Mouse (Mus musculus): ENCODE measurements around the gene Chst8.

The Chst8 gene

DNA sequence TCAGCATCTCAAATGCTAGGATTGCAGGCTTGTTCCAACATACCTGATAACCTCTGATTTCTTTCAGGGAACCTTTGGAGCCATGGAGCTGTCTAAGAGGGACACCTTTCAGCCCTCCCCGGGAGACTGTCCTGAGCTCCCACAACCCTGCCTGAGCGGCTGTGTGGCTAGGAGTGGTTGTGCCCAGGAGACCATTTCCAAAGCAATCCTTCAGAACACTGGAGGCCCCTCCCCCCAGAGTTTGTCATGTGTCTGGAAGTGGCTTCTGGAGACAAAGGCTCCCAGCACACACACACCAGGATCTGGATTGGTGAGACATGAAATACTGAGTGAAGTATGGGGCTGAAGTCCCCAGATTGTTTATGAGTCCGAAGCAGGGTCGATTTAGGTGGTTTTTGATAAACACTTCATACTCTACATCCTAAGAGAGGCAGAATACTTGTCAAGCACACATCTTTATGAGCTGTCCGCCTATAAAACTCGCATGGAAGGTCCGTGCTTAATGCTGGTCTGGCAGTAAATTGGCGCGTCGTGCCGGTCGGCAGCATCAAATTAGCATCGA is 12.5 kb downstream of the Chst8 start:
- DNase-seq (ENCODE audit: low spot score) = no peak

DNA sequence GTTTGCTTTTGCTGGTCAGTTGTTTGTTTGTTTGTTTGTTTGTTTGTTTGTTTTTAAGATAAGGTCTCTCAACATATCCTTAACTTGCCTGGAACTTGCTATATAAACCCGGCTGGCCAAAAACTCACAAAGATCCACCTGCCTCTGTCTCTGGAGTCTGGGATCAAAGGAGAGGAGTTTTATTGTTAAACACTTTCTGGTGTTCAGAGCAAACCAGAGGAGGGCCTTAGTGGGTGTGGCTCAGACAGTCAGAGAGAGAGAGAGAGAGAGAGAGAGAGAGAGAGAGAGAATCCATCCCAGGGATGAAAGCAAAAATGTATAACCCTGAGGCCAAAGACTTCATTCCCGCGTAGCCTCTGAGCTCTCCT is 13.1 kb downstream of the Chst8 start:
- DNase-seq (ENCODE audit: low spot score) = no peak

DNA sequence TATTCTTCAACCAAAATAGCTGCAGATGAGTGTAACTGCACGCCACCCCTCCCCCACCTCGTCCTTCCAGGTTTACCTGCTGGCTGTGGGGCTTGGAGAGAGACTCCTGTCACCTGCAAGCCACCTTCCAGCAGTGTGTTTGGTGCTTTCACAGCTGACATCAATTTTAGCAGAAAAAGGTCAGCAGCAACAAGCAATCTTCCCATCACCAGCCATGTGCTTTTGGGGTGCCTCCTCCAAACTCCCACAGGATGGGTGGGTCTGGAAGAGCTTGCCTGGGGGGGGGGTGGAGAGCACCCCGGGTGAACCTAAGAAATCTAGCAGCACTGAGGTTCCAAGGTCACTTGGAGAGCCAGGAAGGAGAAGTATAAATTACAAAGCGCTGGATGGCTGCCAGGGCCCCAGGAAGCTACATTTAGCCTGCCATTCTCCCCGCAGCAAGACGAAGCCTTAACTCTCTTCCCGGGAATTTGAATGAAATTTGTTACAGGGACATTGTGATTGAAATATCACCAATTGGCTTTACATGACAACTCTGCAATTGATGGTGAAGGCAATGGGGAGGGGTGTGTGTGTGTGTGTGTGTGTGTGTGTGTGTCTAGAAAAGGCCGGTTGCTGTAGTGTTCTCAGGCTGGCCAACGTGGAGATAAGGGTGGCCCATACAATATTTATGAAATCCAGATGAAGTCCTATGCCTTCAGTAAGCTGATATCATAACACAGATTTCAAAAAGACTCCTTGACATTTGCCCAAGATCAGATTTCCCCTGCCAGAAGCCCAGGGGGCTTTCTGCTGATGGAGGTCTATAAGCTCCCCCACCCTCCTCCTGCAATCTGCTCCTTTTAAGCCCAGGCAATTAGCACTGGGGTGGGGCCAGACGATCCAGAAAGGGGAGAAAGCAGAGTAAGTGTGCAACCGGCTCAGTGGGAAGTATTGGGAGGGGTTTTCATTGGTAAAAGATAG is 13.8 kb downstream of the Chst8 start:
- no peak for DNase-seq (ENCODE audit: low spot score)

DNA sequence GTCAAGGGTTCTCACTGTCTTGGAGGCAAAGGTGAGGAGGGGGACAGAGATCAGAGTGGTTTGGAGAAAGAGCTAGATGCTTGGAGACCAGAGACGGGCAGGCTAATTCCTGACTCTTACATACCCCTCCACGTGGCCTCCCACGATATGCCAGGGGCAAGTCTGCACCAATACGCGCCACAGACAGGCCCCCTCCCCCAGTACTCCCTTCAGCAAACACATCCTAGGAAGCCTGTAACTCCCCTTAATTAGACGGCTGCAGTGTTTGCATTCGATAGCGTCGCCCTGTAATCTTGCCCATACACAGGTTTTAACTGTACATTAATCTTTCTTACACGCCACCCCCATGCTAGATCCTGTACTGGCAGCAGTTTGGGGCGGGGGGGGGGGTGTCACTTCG is 14.5 kb downstream of the Chst8 start:
- DNase-seq (ENCODE audit: low spot score) = no peak

DNA sequence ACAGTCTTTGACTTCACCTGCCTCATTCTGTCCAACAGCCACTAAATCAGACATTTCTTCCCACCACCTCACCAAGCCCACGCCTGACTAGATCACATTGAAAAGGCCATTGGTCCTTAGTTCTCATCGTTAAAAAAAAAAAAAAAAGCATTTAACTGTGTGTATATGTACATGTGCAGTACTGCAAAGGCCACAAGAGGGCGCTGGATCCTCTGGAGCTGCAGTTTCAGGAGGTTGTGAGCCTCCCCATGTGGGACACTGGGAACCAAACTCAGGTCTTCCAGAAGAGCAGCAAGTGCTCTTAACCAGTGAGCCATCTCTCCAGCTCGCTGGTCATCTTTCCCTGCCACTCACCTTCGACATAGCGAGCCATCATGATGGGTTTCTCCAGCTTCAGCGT is 22.1 kb downstream of the Chst8 start:
- no peak for DNase-seq (ENCODE audit: low spot score)

DNA sequence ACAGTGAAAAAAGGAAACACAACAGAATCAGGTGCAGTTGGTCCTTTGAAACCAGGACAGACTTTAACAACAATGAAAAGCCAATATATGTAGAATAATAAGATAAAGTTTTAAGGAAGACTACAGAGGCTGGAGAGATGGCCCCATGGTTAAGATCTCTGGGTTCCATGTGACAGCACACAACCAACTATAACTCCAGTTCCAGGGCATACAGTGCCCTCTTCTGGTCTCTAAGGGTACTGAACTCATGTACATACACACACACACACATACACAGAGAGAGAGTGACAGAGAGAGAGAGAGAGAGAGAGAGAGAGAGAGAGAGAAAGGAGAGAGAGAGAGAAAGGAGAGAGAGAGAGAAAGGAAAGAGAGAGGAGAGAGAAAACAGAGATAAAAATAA is 25.3 kb downstream of the Chst8 start:
- no peak for DNase-seq (ENCODE audit: low spot score)

DNA sequence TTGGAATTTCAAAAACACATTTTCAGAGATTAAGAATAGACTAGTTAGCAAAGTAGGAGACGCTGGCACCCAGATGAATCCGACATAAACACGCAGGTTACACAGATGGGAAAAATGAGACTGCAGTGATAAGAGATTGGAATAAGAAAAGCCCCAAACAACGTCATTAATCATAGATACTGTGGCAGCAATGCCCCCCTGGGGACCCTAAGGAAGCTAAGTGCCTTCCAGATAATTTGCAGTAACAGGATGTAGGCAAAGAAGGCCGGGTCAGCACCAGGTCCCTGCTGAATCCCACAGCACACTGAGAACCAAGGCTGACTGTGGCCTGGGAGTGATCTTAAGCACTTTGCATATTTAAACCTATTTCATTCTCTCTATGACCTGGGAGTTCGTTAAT is 27.5 kb downstream of the Chst8 start:
- no peak for DNase-seq (ENCODE audit: low spot score)

DNA sequence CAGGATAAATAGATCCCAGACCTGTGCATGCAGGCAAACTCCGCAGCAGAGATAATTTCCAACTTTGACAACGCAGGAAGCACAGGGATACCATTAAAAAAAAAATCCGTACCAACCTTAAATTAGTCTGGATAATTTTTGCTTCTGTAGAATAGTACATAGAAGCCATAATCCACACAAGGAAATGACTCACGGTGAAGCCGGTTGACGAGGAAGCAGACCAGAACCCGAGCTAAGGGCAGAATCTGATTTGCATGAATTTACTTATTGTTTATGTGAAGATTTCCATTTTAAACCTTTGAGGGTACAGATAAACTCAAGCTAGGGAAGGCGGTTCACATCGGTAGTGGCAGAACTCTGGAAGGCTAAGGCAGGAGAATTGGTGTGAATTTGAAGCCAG is 28.0 kb downstream of the Chst8 start:
- no peak for DNase-seq (ENCODE audit: low spot score)

DNA sequence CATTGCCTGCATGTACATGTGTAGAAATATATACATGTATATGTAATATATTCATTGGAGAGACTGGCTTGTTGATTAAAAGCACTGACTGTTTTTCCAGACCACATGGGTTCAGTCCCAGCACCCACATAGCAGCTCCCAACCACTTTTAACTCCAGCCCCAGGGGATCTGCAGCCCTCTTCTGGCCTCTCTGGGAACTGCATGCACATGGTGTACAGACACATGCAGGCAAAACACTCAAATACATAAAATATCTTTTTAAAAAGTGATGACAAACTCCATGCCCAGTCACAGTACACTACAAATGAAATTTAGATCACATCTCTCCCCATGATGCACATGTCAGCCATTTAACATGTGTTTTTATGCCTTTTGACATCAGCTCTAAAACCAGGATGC is 30.5 kb downstream of the Chst8 start:
- DNase-seq (ENCODE audit: low spot score) = no peak

DNA sequence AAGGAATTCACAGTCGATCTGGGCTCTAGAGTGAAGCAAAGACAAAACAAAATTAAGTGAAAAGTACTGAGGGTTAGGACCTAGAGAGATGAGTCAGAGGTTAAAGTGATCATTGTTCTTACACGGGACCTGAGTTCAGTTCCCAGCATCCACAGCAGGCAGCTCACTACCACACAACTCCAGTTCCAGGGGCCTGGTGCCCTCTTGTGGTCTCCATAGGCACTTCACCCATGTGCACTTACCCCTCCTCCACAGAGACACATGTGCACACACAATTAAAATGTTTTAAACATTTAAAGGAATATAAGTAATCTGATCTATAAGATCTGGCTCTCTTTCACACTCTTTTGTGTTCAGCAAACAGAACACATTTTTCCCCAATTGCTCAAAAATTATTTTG is 31.3 kb downstream of the Chst8 start:
- no peak for DNase-seq (ENCODE audit: low spot score)

DNA sequence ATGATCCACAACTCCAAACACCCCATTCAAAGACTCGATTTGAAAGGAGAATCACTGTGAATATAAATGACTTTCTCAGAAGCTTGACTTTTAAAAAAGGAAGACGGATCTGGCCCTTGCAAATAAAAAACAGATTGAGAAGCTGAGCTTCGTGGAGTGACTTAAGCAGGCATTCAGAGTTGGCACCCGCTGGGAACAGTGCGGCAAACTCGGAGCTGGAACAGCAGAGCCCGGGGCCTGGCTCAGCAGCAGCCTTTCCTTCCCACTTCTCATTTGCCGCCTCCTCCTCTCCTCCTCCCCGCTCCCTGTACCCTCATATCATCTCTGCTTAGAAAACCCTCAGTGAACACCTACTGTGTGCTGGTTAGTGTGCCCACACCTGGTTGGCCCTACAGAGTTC is 34.1 kb downstream of the Chst8 start:
- DNase-seq (ENCODE audit: low spot score) = no peak

DNA sequence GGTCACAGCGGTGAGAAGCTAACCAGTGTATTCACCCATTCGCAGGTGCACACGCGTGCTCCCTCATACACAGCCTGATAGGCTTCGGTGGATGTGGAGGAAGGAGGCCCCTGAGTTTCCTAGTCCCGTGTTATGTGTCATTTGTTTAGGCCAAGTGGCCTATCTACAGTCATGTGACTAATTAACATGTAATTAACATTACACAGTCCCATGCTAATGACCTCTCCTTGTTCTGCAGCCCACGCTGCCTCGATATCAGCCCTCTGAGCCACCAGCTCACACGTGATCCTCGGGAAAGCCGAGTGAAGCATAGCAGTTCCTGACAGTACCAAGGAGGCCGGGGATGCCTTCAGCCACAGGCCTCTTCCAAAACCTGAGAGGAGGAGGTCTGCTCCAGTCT is 36.9 kb downstream of the Chst8 start:
- DNase-seq (ENCODE audit: low spot score) = no peak

DNA sequence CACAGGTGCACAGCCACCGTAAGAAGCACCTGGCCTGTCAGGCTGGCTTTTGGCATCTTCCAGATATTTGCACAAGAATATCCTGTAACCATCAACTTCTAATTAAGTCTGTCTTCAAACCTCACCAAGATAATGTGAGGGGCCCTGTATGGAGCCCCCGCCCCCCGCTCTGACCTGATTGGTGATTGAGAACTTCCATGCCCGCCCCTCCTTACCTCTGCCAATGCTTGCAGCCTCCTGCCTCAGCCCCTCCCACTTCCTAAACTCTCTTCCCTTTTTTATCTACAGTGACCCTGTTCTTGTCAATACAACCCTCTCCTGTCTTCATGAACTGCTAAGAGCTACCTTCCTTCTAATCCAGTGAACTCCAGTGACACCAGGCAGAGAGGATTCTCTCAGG is 37.6 kb downstream of the Chst8 start:
- no peak for DNase-seq (ENCODE audit: low spot score)

DNA sequence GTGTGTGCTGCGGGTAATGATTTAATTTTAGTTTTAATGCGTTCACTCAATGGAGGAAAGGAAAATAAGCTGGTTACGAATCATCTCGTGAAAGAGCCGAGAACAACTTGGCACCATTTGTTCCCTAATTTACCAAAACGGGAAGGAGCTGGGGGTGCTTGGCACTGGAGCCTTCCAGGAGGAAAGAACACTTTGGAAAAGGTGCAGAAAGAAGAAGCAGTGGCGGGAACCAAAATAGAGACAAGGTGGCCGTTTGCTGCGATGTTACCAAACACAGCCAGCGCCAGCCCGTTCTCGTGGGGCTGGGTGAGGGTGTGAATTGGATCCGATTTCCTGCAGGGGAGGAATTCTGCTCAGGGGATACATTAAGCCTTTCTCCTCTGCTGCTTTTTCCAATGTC is 38.5 kb downstream of the Chst8 start:
- no peak for DNase-seq (ENCODE audit: low spot score)

DNA sequence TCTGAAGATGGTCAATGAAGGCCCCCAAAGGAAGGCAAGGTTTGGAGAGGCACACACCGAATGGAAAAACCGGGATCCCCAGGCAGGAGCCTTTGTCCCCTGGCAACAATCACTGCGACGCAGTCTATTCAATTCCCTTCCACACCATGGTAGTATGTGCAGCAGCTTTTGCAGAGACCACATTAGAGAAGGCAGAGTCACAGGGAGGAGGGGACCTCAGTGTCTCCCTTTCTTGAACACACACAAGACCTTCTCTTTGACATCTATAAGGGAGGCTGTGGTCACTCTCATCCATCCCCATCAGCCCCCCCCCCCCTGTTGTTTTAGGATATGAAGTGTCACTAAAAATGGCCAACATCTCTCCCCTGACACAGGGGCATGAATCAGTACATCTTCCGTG is 39.2 kb downstream of the Chst8 start:
- DNase-seq (ENCODE audit: low spot score) = no peak

DNA sequence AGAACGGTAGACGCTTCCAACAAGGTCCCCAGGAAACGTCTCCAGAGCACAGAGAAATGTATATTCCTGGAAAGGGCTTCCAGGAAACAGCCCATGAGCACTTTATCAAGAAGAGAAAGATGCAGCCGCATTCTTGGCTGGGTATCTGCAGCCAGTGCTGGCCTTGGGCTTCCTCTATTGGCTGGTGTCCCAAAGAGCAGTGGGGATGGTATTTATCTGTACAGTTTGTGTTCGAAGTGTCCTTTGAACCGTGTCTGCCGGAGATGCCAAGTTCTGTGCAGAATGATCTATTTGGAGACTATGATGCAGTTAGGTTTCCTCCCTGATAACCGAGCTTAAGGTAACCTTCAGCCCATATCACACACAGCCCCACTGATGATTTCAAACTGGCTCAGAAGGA is 43.0 kb downstream of the Chst8 start:
- DNase-seq (ENCODE audit: low spot score) = no peak

DNA sequence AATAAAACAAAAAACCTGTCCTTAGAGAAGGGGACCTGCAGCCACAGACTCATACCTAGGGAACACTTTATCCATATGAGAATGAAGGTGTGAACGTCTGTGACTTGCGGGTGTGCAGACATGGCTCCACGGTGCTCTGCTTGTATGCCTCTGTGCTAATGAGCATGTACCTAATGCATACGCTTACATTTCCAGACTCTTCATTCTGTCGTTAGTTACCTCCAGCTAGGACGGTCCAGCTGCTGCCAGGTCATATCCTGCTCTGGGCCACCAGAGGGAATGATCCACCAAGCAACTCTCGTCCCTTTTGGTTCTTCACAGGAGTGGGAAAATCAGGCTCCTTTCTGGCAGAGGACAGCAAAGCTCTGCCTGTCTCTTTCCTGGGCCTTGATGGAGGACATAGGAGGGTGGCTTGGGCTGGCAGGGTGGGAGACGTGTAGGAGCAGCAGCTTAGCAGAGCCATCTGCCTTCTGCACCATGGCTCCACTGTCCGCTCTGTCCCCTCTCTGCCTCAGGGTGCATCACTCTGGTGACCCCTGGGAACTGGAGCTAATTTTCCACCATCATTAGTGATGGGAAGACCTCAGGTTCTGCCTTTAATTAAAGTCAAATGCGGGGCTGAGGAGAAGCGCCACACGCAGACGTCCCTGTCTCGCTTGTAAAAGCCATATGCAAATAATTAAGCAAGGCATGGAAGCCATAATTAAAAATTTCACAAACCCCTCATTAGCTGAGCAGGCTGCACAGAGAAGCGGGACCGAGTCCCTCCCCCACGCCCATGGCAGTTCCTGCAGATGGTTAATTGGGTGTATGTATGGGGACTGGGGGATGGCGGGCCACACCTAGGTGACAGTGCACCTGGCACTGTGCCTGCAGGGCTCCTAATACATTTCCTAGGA is 48.0 kb downstream of the Chst8 start:
- no peak for DNase-seq (ENCODE audit: low spot score)

DNA sequence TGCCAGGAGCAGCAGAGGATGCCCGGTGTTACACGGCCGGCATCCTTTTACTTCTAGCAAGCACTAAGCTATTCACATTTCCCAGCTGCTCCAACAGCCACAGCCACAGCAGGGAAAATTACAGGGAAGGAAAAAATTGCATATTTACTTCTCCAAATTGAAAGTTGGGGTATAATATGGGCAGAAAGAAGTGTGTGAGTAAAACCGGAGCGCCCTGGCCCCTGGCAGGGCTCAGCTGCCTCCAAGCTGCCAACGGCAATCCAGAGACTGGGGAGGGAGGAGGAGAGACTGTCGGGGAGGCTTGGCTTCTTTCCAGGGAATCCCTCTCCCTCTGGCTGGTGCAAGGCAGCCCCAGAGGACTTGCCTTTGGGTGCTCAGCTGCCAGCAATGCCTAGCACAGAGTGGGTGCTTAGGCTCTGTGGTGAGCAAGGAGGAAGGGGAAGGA is 53.1 kb downstream of the Chst8 start:
- DNase-seq (ENCODE audit: low spot score) = no peak

DNA sequence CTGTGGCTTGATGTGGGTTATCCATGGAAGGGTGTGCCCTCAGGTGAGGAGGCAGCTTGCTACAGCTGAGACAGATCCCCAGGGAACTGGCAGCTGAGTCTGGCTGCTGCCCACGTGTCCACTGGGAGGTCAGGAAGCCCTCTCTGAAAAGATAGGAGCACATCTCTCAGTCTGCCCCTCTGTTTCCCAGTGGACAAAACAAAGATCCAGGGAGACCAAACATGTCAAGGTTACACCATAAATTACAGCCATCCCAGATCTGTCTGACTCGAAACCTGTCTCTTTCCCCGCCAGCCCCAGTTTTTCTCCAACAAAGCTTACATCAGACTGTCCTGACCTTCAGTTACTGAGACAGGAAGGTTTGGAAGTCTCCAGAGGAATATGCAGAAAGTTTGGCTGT is 53.8 kb downstream of the Chst8 start:
- DNase-seq (ENCODE audit: low spot score) = no peak

DNA sequence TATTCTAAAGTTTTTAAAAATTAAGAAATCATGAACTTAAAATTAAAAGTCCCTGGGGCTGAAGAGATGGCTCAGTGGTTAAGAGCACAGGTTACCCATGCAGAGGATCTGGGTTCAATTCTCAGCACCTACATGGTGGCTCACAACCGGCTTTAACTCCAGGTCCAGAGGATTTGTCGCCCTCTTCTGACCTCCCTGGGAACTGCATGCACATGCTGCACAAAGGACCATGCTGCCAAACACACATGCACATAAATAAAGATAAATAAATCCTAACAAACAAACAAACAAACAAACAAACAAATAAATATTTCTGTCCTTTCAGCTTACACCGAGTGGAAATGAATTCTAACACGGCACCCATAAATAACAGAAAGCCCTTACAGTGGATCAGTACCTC is 55.0 kb downstream of the Chst8 start:
- DNase-seq (ENCODE audit: low spot score) = no peak

DNA sequence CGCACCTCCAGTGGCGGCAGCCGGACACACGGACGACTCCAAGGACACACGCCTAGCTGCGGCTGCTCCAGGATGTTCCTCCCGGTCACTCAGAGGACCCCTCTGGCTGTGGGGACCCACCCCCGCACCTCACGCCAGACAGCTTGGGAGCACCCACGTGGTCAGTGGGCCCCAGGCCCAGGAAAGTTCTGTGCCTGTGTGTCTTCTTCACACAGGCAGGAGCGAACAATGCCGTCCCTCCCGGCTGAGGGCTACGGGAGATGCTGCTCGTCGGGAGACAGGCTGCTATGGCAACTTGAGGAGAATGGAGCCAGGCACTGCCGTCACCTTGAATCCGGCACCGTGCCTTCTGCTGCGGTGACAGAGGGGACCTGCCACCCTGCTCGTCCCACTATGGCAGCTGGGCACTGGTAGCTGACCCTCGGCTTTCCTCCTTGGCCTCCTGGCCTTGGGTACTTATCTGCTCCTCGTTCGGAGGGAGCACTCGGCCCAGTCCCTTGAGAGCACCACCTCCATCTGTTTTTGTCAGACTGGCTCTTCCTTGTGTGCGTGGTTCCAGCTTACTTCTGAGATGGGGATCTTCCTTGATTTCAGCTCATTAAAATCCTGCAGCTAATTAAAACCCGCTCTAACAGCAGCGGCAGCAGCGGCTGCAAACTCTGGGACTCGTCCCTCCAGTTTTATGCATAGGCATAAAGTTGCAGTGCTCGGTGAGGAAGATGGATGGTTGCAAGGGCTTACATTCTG is 59.2 kb downstream of the Chst8 start:
- no peak for DNase-seq (ENCODE audit: low spot score)

DNA sequence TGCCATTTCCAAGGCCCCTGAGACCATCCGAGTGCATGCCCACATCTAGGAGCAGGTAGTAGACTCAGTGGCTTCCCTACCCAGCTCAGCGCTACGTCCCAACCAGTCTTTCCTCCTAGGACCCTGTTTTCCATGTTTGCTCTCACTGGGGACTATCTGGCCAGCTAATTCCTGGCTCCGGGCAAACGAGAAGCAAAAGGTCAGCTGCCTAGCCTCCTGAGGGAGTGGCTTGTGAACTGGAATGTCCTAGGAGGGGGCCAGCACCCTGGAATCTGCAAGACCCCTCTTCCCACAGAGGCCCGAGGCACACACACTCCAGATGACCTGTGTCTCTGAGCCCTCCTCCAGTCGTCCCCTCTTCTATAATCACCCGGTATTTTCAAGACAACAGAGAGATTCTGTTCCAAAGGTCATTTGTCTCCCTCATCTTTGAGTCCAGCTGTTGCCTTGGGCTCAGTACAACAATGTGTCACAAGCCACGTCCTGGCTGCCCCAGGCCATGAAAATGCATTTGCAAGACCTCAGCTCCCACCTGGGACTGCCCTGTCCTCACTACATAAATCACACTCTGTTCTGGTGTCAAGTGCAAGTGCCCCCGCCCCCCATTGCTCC is 60.3 kb downstream of the Chst8 start:
- DNase-seq (ENCODE audit: low spot score) = no peak
